Mouse (Mus musculus) ES-E14 (cell line): Measurements from ENCODE around the gene Hist1h2an. TPM values are rescaled to one million over a fixed set of nuclear protein-coding genes. Genes with fewer than 3 reads are reported as not detected.
A peak's percentile ranks its signal among the peaks of the same experiment; 100 is the strongest.
"Not testable (repeated sequence)": the region's sequence is repeated elsewhere in the genome, so short reads cannot be mapped to it uniquely, and the experiment has no call there.

ENCODE experiments used
- DNase-seq: peaks from one replicate; pipeline ENCODE4 v3.0.0-alpha.2; 2013; ENCODE audit warnings: low read depth, low spot score
- H3K27ac ChIP-seq: 2 replicates; pipeline ENCODE4 v1.5.1; 2012; ENCODE audit warnings: low read depth, mild to moderate bottlenecking, low read length, moderate library complexity, mixed read lengths; ENCODE audit not compliant: poor library complexity, insufficient read depth, severe bottlenecking
- H3K36me3 ChIP-seq: 2 replicates; pipeline ENCODE4 v1.6.1; 2012; ENCODE audit warnings: mild to moderate bottlenecking, low read length, moderate library complexity, mixed read lengths; ENCODE audit not compliant: control insufficient read depth, poor library complexity, insufficient read depth, severe bottlenecking
- H3K4me1 ChIP-seq, 2 experiments: fragments of 150-350 bp in 1 of 2; sonication (generic) in 1 of 2; 2 replicates each; pipeline ENCODE4 v1.6.1; 2012; ENCODE audit warnings: low read length in 2 of 2, mild to moderate bottlenecking in 1 of 2, mixed read lengths in 1 of 2; ENCODE audit not compliant: control insufficient read depth in 2 of 2, insufficient read depth in 2 of 2, poor library complexity in 1 of 2
- H3K4me3 ChIP-seq, 2 experiments: fragments of 150-350 bp in 1 of 2; sonication (generic) in 1 of 2; 2 replicates each; pipeline ENCODE4 v1.5.1; 2012; ENCODE audit warnings: low read length in 2 of 2, low read depth in 1 of 2, mild to moderate bottlenecking in 1 of 2, mixed read lengths in 1 of 2; ENCODE audit not compliant: insufficient read depth in 1 of 2, poor library complexity in 1 of 2, severe bottlenecking in 1 of 2
- H3K9ac ChIP-seq: 2 replicates; pipeline ENCODE4 v1.6.1; 2012; ENCODE audit warnings: low read depth, mild to moderate bottlenecking, low read length, mixed read lengths; ENCODE audit not compliant: poor library complexity, insufficient read depth, severe bottlenecking
- H3K9me3 ChIP-seq: fragments of 150-350 bp; sonication (generic); 2 replicates; pipeline ENCODE4 v1.6.1; 2012; ENCODE audit warnings: low read depth, mild to moderate bottlenecking, low read length; ENCODE audit not compliant: control insufficient read depth, insufficient read depth
- CHD2 ChIP-seq: IDR thresholded peaks from 2 replicates; pipeline ENCODE4 v1.6.1; 2014; ENCODE audit warnings: mild to moderate bottlenecking, low read depth, low read length, inconsistent platforms
- HCFC1 ChIP-seq: IDR thresholded peaks from 2 replicates; pipeline ENCODE4 v1.6.1; 2012; ENCODE audit warnings: low read length, inconsistent platforms, borderline replicate concordance; ENCODE audit not compliant: insufficient read depth
- MAFK ChIP-seq: IDR thresholded peaks from 2 replicates; pipeline ENCODE4 v1.6.1; 2014; ENCODE audit warnings: mild to moderate bottlenecking, low read depth, low read length, inconsistent platforms; ENCODE audit not compliant: insufficient read depth
- ZC3H11A ChIP-seq: IDR thresholded peaks from 2 replicates; pipeline ENCODE4 v1.6.1; 2012; ENCODE audit warnings: low read depth, mild to moderate bottlenecking, inconsistent platforms, low read length, borderline replicate concordance
- ZNF384 ChIP-seq: IDR thresholded peaks from 2 replicates; pipeline ENCODE4 v1.6.1; 2012; ENCODE audit warnings: low read depth, low read length, inconsistent platforms
- in situ Hi-C, 2 experiments: fragments of 600-800 bp; cut with MboI; formaldehyde crosslinking; loops; one replicate each; pipeline ENCODE4 v1.15.1; 2025; ENCODE audit warnings: low sequenced_read_pairs in 2 of 2, inconsistent platforms in 1 of 2; ENCODE audit not compliant: unreplicated experiment in 2 of 2
- total RNA-seq: library from RNA; depleted of rRNA; stranded (reverse); fragments of 300-350 nt; gene quantifications from 2 replicates; pipeline ENCODE4 v1.2.3, GENCODE M21; 2012

Gene Hist1h2an
- total RNA-seq, 1 experiment, result 657 TPM

DNA sequence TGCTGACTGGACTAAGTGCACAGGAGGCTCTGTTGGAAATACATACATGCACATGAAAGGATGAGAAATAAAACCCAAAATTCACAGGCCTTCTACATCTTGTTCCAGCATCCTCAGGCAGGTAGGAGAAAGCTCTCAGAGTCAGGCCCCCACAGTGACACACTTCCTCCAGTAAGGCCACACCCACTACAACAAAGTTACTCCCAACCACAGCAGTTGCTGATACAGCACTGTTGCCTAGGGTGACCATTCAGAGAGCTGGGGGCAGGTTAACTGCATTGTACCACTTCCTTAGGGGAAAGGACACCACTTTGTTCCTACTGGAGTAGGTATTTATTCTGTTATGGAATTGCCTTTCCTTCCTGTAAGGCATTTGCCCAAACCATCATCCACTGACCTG lies 10.1 kb upstream of the Hist1h2an start:
- H3K36me3 ChIP-seq, H3K4me1 ChIP-seq, H3K9ac ChIP-seq, in situ Hi-C loops, H3K9me3 ChIP-seq, H3K27ac ChIP-seq, H3K4me3 ChIP-seq, DNase-seq: not testable (repeated sequence)

DNA sequence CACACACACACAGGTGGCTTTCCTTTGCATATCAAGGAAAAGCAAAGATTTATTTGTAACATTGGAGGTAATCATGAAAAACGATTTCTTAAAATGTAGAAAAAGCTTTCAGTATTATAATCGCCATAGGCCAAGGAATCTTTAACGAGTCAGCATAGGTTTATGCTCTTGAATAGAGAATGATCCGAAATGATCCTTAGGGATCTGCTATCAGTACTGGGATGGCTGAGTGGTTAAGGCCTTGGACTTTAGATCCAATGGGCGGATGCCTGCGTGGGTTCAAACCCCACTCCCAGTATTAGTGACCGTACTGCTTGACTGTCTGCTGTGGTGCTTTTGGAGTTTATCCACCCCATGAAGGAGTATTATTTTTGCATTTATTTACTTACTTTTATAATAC lies 8.6 kb upstream of the Hist1h2an start:
- no peak overlapping the region for H3K4me3 ChIP-seq
- H3K4me1 ChIP-seq, result peaks cover 5% of the 10 kb centered on the region in 2 experiments; a peak in 2 of 4 replicates
- TF ChIP-seq ZNF384, result no peak
- 0 out of 2 replicates have a peak, but pooled peaks have one; percentile 17 for TF ChIP-seq MAFK
- DNase-seq, result no peak
- H3K27ac ChIP-seq, result no peak overlapping the region
- H3K9ac ChIP-seq, result no peak overlapping the region
- no peaks in the 10 kb centered on the region for H3K9me3 ChIP-seq
- in situ Hi-C loops, result no loop called here
- no peaks in the 10 kb centered on the region for H3K36me3 ChIP-seq

DNA sequence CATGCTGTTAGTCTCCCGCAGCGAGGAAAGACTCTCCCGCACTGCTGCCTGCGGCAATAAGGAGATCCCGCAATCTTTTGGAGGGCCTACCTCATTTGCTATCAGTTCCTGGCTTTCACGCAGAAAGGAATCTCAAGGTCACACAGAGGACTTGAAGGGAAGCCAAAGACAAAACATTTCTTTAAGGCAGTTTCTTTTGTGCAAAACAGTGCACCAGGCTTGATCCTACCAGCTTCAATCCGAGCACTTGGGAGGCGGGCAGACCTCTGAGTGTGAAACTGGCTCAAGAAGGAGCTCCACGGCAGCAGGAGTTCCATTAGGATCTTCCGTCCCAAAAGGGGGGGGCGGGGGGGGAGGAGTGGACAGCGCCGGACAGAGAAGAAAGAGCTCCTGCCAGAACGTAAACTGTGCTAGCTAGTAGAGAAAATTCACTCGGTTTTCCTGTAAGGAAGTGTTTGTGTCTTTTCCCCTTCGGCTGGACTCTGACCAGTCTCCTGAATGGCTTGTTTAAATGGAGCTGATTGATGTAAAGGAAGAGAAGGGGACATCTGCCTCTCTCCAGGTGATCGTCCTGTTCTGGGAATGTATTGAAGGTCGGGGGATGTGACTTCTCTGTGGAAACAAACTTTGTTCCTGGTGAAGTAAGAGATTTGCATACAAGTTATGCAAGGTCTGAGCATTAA lies 3.7 kb upstream of the Hist1h2an start:
- Histone ChIP-seq H3K4me3 (peak overlapping the region; percentile 8 to 19; a peak in 2 of 4 replicates), H3K36me3 (no peaks in the 10 kb centered on the region), H3K4me1 (peaks cover 7% of the 10 kb centered on the region in 2 experiments; a peak in 3 of 4 replicates), H3K9ac (peak overlapping the region; percentile 20; the same call in 1 of the 2 replicates), H3K9me3 (no peaks in the 10 kb centered on the region), H3K27ac (peak overlapping the region; percentile 64; the same call in 1 of the 2 replicates)
- TF ChIP-seq ZNF384 (no peak), MAFK (no peak), CHD2 (no peak), HCFC1 (no peak), ZC3H11A (no peak)
- peak; percentile 59 for DNase-seq
- in situ Hi-C loops, result no loop called here

DNA sequence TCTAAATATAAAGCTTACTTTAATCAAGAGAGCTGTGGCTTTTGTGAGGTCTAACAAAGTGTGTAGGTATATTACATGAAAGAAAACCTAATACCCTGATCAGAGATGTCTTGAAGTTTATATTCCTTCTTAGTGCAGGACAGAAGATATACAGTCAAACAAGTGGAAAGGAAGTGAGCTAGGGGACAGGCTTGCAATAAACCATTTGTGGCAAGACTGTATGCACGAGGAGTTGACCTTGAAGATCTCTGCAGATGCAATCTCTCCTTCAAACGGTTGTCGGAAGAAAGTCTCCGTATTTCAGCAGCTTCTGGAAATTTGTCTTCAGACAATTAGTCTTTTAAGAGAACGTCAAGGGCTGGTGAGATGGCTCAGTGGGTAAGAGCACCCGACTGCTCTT lies 2.9 kb upstream of the Hist1h2an start:
- Histone ChIP-seq H3K9ac (no peak overlapping the region), H3K4me3 (no peak overlapping the region), H3K9me3 (no peaks in the 10 kb centered on the region), H3K4me1 (peaks cover 7% of the 10 kb centered on the region in 2 experiments; a peak in 3 of 4 replicates), H3K36me3 (no peaks in the 10 kb centered on the region), H3K27ac (no peak overlapping the region; the same call in 1 of the 2 replicates)
- no peak for TF ChIP-seq MAFK
- DNase-seq, result no peak
- in situ Hi-C loops, result no loop called here

DNA sequence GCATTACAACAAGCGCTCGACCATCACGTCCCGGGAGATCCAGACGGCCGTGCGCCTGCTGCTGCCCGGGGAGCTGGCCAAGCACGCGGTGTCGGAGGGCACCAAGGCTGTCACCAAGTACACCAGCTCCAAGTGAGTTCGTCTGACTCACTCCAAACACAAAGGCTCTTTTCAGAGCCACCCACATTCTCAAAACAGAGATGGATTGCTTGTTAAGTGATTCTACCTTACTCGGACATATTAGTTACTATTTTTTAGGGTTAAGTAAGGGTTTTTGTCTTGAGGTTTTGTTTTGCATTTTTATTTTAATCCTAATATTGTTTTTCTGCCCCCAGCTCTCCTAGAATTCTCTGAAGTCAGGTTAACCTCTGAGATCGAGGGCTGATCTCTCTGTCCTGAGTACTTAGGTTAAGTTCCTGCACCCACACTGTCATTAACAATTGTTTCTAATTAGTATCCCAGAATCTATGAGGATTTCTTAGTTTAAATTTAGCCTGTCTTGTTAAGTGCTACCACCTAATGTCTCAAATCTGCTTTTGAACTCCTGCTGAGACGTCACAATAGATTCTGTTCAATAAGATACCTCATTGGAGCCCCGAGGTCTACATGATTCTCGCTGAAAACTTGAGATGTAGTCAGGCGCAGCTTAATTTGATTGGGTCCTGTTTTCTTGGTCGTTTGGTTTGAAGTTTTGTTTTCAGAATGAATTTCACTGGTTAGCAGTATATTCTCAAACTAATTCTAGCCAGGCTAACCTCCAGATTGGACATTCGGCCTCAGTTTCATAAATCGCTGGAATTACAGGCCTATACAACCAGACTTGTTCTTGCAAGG lies 959 bp upstream of the Hist1h2an start:
- Histone ChIP-seq H3K4me1 (peaks cover 7% of the 10 kb centered on the region in 2 experiments; a peak in 3 of 4 replicates), H3K9me3 (no peaks in the 10 kb centered on the region), H3K27ac (peak overlapping the region; percentile 76; the same call in 1 of the 2 replicates), H3K4me3 (peak overlapping the region; percentile 48 to 55; a peak in 3 of 4 replicates), H3K36me3 (no peaks in the 10 kb centered on the region), H3K9ac (peak overlapping the region; percentile 63)
- TF ChIP-seq ZNF384 (no peak), CHD2 (peak; percentile 60)
- DNase-seq, result no peak
- in situ Hi-C loops, result no loop called here
